Mouse (Mus musculus) left cerebral cortex, adult 2 months (tissue): ENCODE measurements at regions not wholly inside any gene's neighbourhood (a gene's known extent, or its start where the extent isn't known, plus 50 kb on each side); places are given as distances from the start of the nearest gene placed in this dataset.

Source experiments
- DNase-seq, 2 experiments: peaks; one replicate each; pipeline ENCODE4 v3.0.0; 2021 to 2022; ENCODE audit warnings: low spot score in 2 of 2, mixed read lengths in 1 of 2; ENCODE audit errors: extremely low spot score in 1 of 2
- H3K27ac ChIP-seq: fragments of 200-600 bp; 2 replicates; pipeline ENCODE4 v1.8.1; 2022
- H3K4me3 ChIP-seq: fragments of 200-600 bp; 2 replicates; pipeline ENCODE4 v1.8.1; 2022
- CTCF ChIP-seq: fragments of 200-600 bp; IDR thresholded peaks from 2 replicates; pipeline ENCODE4 v1.8.1; 2022; ENCODE audit warnings: antibody characterized with exemption, mild to moderate bottlenecking, moderate library complexity
- intact Hi-C: fragments of 180-260 bp; cut with DNase I; formaldehyde crosslinking; loops from one replicate; pipeline ENCODE4 v1.15.1; 2025

DNA sequence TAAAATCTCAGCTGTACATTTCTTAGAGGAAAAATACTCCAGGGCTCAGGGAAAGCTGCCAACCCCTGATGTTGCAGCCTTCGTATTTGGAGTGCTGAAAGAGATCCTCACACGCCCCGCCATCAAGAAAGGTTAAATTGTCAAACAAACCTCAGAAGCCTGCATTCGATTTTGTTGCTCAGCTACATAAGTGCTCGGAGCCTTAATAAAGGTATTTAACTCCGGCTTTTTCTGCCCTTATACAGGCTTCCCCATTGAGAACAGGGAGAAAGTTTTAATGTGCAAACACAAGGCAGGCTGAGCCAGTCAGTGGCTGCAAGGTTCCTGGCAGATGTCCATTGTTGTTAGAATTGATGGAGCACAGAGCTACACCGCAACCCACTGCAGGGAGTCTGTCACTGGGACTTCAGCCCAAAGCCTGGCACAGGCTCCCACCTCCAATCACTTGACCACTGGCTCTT is 107.0 kb upstream of the Tmc3 start:
- H3K4me3 ChIP-seq, result no peak overlapping the region
- DNase-seq, result no peak
- intact Hi-C loops, result no loop called here
- no peak overlapping the region for H3K27ac ChIP-seq
- TF ChIP-seq CTCF, result no peak

- no peak for DNase-seq
- intact Hi-C loops, result no loop called here
- Histone ChIP-seq H3K27ac (no peak overlapping the region), H3K4me3 (no peak overlapping the region)
- no peak for TF ChIP-seq CTCF
These were observed 103.1 kb upstream of the Tmc3 start for GRCm38 (mm10) chr7:83481655-83482054.

DNA sequence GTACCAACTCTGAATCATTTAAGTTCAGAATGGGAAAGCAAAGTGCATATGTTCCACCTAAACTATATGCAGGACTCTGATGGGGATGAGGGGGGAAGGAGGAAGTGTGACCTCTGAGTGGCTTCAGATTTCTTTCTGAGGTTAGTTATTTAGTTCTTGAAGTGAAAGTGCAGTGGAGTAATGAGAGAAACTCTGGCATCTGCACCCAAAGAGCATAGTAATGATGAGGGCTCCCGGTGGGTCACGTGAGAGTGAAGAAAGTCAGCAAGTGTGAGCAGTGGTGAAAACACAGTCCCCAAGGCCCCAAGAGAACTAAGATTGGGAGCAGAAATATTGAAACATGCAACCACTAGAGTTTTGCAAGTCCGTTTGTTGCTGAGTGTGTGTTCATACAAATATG is 102.5 kb upstream of the Tmc3 start:
- intact Hi-C loops, result no loop called here
- H3K27ac ChIP-seq, result no peak overlapping the region
- TF ChIP-seq CTCF, result no peak
- H3K4me3 ChIP-seq, result no peak overlapping the region
- DNase-seq, result no peak

DNA sequence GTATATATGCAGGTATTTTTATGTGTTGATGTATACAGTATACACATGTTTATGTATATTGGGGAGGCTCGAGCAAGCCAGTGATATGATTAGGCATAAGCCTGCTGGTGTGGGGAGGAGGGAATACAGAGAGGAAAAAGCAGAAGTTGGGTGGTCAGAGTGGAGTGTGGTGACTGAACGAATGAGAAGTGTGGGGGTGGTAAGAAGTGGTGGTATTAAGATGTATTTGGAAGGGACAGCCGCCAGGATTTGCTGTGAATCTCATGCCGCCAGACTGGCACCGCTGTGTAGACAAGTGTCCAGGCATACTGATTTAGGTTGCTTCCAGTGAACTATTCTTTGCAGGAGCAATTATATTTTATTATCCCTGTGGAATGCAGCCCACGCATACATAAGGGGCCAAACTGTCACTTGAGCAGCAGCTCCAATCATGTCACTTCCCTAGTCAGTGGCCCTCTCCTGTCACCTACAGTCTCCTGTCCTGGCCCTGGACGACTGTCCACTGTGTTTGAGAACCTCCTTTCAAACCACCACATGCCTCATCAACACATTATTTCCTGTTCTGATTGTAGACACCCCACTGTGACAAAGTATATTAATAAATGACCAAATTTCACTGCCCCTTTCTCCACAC is 101.9 kb upstream of the Tmc3 start:
- DNase-seq, result no peak
- no peak for TF ChIP-seq CTCF
- intact Hi-C loops, result no loop called here
- Histone ChIP-seq H3K4me3 (no peak overlapping the region), H3K27ac (no peak overlapping the region)

GRCm38 (mm10) chr7:83486156-83486750 is 98.5 kb upstream of the Tmc3 start:
- DNase-seq, result no peak
- no peak for TF ChIP-seq CTCF
- no peak overlapping the region for H3K4me3 ChIP-seq
- H3K27ac ChIP-seq, result no peak overlapping the region
- intact Hi-C loops, result no loop called here

GRCm38 (mm10) chr7:83489790-83490189 is 94.9 kb upstream of the Tmc3 start:
- peak; percentile 81 for TF ChIP-seq CTCF
- peak; percentile 14 to 22 for DNase-seq
- Histone ChIP-seq H3K27ac (no peak overlapping the region), H3K4me3 (no peak overlapping the region)
- intact Hi-C loops, result loop anchor here (1.0 kb wide), 1 partner anchor 623 kb away; no protein-coding TSS in a partner anchor

- intact Hi-C loops, result no loop called here
- TF ChIP-seq CTCF, result no peak
- no peak overlapping the region for H3K27ac ChIP-seq
- H3K4me3 ChIP-seq, result no peak overlapping the region
- DNase-seq, result no peak
These were observed 79.6 kb upstream of the Tmc3 start for GRCm38 (mm10) chr7:83504996-83505645.

DNA sequence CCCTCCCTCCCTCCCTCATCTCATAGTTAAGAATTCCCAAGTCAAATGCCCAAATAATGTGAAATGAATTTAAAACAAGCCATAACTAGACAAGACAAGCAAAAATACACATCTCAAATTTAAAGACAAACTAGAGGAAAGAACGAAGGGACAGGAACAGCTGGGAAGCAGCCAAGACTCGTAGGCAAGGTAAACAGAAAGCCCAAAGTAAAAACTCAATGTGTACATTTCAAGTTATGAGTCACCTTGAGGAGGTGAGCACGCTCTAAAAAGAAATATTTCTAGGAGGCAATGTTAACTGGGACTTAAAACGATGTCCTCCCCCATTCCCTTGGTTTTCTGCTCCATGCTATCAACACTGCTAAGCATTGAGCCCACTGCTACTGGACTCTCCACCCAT is 68.4 kb upstream of the Tmc3 start:
- DNase-seq, result peak in 1 of 2 experiments; percentile 13
- no peak for TF ChIP-seq CTCF
- Histone ChIP-seq H3K4me3 (no peak overlapping the region), H3K27ac (no peak overlapping the region)
- intact Hi-C loops, result no loop called here

DNA sequence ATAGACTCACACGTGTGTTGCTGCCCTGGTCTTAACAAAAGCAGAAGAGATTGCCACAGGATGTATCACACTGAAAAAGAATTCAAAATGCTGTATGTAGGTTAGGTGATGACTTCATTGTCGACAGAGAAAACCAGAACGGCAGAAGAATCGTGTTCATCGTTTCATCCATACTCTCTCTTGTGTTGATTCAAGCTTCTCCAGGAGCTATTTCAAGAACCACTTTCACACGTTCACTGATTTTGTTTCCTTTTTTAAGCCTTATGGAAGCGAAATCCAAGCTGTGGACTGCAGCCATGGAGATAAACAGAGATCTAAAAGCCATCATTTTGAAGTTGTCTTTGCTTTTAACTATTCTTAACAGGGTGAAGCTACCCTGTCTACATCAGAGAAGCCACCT is 63.2 kb upstream of the Tmc3 start:
- H3K4me3 ChIP-seq, result no peak overlapping the region
- peak overlapping the region; percentile 59 for H3K27ac ChIP-seq
- intact Hi-C loops, result no loop called here
- no peak for TF ChIP-seq CTCF
- DNase-seq, result peak; percentile 9 to 14
